Mouse (Mus musculus): ENCODE measurements at regions not wholly inside any gene's neighbourhood (a gene's known extent, or its start where the extent isn't known, plus 50 kb on each side); places are given as distances from the start of the nearest gene placed in this dataset.
"Not testable (repeated sequence)": the region's sequence is repeated elsewhere in the genome, so short reads cannot be mapped to it uniquely, and the experiment has no call there.

DNA sequence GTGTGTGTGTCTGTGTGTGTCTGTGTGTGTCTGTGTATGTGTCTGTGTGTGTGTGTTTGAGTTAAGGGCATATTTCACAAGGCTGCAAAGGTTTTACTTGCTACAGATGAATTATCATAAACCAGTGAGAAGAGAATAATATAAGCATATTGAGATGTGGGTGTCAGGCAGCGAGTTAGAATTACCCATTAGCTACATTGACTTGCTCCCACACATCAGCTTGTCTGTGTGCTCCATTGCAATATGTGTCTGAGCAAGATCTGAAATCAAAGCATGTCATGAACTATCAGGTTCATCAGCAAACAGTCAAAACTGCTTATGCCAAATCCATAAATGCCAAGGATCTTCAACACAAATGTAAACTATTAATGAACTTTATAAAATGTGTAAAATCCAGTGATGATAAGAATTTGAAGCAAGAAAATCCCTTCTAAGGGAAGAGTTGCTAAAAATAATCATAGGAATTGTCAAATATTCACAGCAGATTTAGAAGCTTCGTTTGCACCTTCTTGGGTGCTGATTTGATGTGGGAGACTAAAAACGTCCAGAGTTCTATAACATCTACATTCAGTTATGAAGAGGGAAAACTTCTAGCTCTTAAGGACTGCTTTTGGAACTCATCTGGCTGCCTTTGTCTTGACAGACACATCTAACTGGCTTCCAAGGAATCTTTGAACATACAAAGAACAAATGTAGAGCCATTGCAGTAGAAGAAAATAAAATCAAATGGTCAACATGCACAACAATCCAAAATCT, 361.7 kb upstream of the Lrrn1 start:
- ATAC-seq (ENCODE audit: low FRiP score, low read depth) (no peak), DNase-seq (ENCODE audit: low spot score) (no peak)
- Histone ChIP-seq H3K36me3 (ENCODE audit: control insufficient read depth, insufficient read depth, low read length) (no peaks in the 10 kb centered on the region), H3K27ac (replicated peaks; ENCODE audit: low read depth, low read length) (no peak overlapping the region), H3K4me2 (replicated peaks; ENCODE audit: low read depth, low read length, severe bottlenecking) (no peak overlapping the region), H3K27me3 (ENCODE audit: control insufficient read depth, insufficient read depth, low read length) (no peaks in the 10 kb centered on the region), H3K4me1 (ENCODE audit: control insufficient read depth, insufficient read depth, low read length) (no peaks in the 10 kb centered on the region), H3K9ac (ENCODE audit: low read depth, low read length, severe bottlenecking) (no peak overlapping the region), H3K9me3 (ENCODE audit: control insufficient read depth, low read length) (no peaks in the 10 kb centered on the region), H3K4me3 (replicated peaks; ENCODE audit: low read length) (no peak overlapping the region)
- TF ChIP-seq POLR2A (IDR thresholded peaks at IDR 0.05; ENCODE audit: borderline replicate concordance, extremely low read depth, insufficient read depth, insufficient read length) = no peak
- 60% methylated on average over 3 of the region's 3 CpGs for WGBS

DNA sequence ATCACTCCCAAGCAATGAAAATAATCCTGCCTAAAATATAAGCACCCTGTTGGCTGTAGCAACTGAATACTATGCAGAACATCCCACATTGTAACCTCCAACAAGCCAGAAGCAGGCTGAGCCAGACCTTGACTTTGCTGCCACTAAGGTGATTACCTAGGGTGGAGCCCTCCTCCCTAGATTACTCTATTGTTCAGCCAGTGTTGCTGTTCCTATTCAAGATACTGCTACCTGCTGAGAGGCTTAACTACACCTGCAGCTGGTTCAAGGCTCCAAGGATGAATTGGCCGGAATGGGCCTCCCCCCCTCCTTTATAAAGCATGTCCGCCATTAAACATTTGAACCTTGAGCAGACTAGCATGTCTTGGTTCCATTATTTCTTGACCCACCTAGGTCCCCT, 311.3 kb upstream of the Lrrn1 start:
- Histone ChIP-seq H3K4me3 (replicated peaks; ENCODE audit: low read length) (no peak overlapping the region), H3K36me3 (ENCODE audit: control insufficient read depth, insufficient read depth, low read length) (no peaks in the 10 kb centered on the region), H3K9ac (ENCODE audit: low read depth, low read length, severe bottlenecking) (no peak overlapping the region), H3K4me1 (ENCODE audit: control insufficient read depth, insufficient read depth, low read length) (no peaks in the 10 kb centered on the region), H3K9me3 (ENCODE audit: control insufficient read depth, low read length) (no peaks in the 10 kb centered on the region), H3K27me3 (ENCODE audit: control insufficient read depth, insufficient read depth, low read length) (no peaks in the 10 kb centered on the region), H3K4me2 (replicated peaks; ENCODE audit: low read depth, low read length, severe bottlenecking) (no peak overlapping the region), H3K27ac (replicated peaks; ENCODE audit: low read depth, low read length) (no peak overlapping the region)
- no peak for TF ChIP-seq POLR2A (IDR thresholded peaks at IDR 0.05; ENCODE audit: borderline replicate concordance, extremely low read depth, insufficient read depth, insufficient read length)
- ATAC-seq (ENCODE audit: low FRiP score, low read depth) (no peak), DNase-seq (ENCODE audit: low spot score) (no peak)
- 80% methylated on average over 2 of the region's 2 CpGs for WGBS

DNA sequence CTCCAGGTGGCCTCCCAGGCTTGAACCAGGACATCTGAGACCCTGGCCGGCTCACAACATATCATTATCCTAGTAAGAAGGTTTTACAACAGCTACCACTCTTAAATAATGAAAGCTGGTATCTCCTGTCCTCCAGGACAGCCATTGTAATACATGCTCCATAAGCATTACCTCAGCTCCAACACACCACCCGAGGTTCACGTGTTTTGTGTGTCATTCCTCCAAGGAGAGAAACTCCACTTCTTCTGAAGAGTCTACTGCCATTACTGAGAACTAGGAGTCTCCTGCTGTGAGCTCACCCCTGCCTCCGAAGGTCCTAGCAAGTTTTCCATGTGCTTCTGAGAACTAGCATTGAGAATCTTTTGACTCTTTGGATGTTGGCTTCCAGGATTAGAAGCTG, 310.8 kb upstream of the Lrrn1 start:
- DNase-seq (ENCODE audit: low spot score) (no peak), ATAC-seq (ENCODE audit: low FRiP score, low read depth) (no peak)
- H3K9me3 ChIP-seq (ENCODE audit: control insufficient read depth, low read length) = no peaks in the 10 kb centered on the region
- TF ChIP-seq POLR2A (IDR thresholded peaks at IDR 0.05; ENCODE audit: borderline replicate concordance, extremely low read depth, insufficient read depth, insufficient read length) = no peak
- H3K4me3 ChIP-seq (replicated peaks; ENCODE audit: low read length) = no peak overlapping the region
- H3K36me3 ChIP-seq (ENCODE audit: control insufficient read depth, insufficient read depth, low read length) = no peaks in the 10 kb centered on the region
- H3K4me1 ChIP-seq (ENCODE audit: control insufficient read depth, insufficient read depth, low read length) = no peaks in the 10 kb centered on the region
- no peak overlapping the region for H3K9ac ChIP-seq (ENCODE audit: low read depth, low read length, severe bottlenecking)
- no peak overlapping the region for H3K4me2 ChIP-seq (replicated peaks; ENCODE audit: low read depth, low read length, severe bottlenecking)
- WGBS = 73% methylated on average over 4 of the region's 4 CpGs
- H3K27me3 ChIP-seq (ENCODE audit: control insufficient read depth, insufficient read depth, low read length) = no peaks in the 10 kb centered on the region
- no peak overlapping the region for H3K27ac ChIP-seq (replicated peaks; ENCODE audit: low read depth, low read length)

DNA sequence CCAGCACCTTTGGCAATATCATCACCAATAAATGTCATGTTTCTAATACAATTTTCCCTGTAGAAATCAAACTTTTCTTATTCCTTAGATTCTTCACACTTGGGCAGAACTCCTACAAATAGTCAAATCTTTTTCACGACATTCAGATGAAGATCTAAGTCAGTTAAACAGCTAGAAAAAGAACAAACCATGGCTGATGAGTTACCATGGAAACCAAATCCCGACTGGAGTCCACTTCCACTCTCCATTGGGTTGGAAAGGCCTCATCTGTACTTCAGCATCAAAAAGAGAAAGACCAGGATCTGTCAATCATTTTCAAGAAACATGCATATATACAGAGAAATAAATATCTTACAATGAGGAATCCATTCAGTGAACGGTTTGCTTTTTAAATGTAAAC, 307.0 kb upstream of the Lrrn1 start:
- no peaks in the 10 kb centered on the region for H3K4me1 ChIP-seq (ENCODE audit: control insufficient read depth, insufficient read depth, low read length)
- no peak for DNase-seq (ENCODE audit: low spot score)
- H3K9ac ChIP-seq (ENCODE audit: low read depth, low read length, severe bottlenecking) = no peak overlapping the region
- no peaks in the 10 kb centered on the region for H3K27me3 ChIP-seq (ENCODE audit: control insufficient read depth, insufficient read depth, low read length)
- H3K9me3 ChIP-seq (ENCODE audit: control insufficient read depth, low read length) = no peaks in the 10 kb centered on the region
- no peak overlapping the region for H3K4me2 ChIP-seq (replicated peaks; ENCODE audit: low read depth, low read length, severe bottlenecking)
- H3K4me3 ChIP-seq (replicated peaks; ENCODE audit: low read length) = no peak overlapping the region
- no peak overlapping the region for H3K27ac ChIP-seq (replicated peaks; ENCODE audit: low read depth, low read length)
- WGBS = 62% methylated on average over 3 of the region's 3 CpGs
- ATAC-seq (ENCODE audit: low FRiP score, low read depth) = no peak
- H3K36me3 ChIP-seq (ENCODE audit: control insufficient read depth, insufficient read depth, low read length) = no peaks in the 10 kb centered on the region
- no peak for TF ChIP-seq POLR2A (IDR thresholded peaks at IDR 0.05; ENCODE audit: borderline replicate concordance, extremely low read depth, insufficient read depth, insufficient read length)

DNA sequence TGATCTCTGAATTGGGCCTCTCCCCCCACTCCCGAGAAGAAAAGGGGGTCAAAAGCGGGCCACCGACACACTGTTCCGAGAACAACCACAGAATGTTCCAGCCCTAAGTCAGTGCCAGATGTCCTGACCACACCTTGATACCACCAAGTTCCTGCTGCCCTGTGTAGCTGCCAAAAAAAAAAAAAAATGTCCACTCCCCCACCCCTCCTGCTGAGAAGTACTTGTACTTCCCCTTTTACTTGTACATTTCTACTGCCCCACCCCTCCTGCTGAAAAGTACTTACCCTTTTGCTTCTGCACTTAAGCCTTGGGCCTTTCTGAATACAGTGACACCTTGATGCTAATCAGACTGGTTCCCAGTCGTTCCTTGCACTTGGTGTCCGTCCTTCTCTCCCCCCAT, 299.7 kb upstream of the Lrrn1 start:
- not testable (repeated sequence) for H3K4me1 ChIP-seq (ENCODE audit: control insufficient read depth, insufficient read depth, low read length); H3K27ac ChIP-seq (replicated peaks; ENCODE audit: low read depth, low read length); H3K4me2 ChIP-seq (replicated peaks; ENCODE audit: low read depth, low read length, severe bottlenecking); H3K9me3 ChIP-seq (ENCODE audit: control insufficient read depth, low read length); H3K9ac ChIP-seq (ENCODE audit: low read depth, low read length, severe bottlenecking); H3K36me3 ChIP-seq (ENCODE audit: control insufficient read depth, insufficient read depth, low read length); H3K4me3 ChIP-seq (replicated peaks; ENCODE audit: low read length); H3K27me3 ChIP-seq (ENCODE audit: control insufficient read depth, insufficient read depth, low read length); DNase-seq (ENCODE audit: low spot score); ATAC-seq (ENCODE audit: low FRiP score, low read depth)
- WGBS = 82% methylated on average over 6 of the region's 6 CpGs

DNA sequence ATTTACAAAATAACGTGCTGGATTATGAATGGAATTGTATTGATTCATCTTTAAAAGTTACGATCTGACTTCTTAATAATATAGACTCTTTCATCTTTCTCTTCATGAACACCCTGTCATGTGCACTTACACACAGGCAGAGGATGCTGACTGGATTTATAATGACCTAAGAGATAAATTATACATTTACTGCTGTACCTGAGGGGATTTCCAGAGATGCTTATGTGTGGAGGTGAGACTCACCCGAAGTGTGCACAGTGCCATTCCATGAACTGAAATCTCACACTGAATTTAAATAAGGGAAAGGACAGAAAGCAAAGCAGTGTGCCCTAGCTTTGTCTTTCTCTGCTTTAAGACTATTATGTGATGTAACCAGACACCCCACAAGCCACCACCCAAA, 291.9 kb upstream of the Lrrn1 start:
- no peaks in the 10 kb centered on the region for H3K9me3 ChIP-seq (ENCODE audit: control insufficient read depth, low read length)
- WGBS = 78% methylated on average over 3 of the region's 3 CpGs
- DNase-seq (ENCODE audit: low spot score) = no peak
- no peaks in the 10 kb centered on the region for H3K4me1 ChIP-seq (ENCODE audit: control insufficient read depth, insufficient read depth, low read length)
- no peak for TF ChIP-seq POLR2A (IDR thresholded peaks at IDR 0.05; ENCODE audit: borderline replicate concordance, extremely low read depth, insufficient read depth, insufficient read length)
- H3K36me3 ChIP-seq (ENCODE audit: control insufficient read depth, insufficient read depth, low read length) = no peaks in the 10 kb centered on the region
- no peak for ATAC-seq (ENCODE audit: low FRiP score, low read depth)
- H3K27ac ChIP-seq (replicated peaks; ENCODE audit: low read depth, low read length) = no peak overlapping the region
- H3K9ac ChIP-seq (ENCODE audit: low read depth, low read length, severe bottlenecking) = no peak overlapping the region
- no peaks in the 10 kb centered on the region for H3K27me3 ChIP-seq (ENCODE audit: control insufficient read depth, insufficient read depth, low read length)
- H3K4me2 ChIP-seq (replicated peaks; ENCODE audit: low read depth, low read length, severe bottlenecking) = no peak overlapping the region
- H3K4me3 ChIP-seq (replicated peaks; ENCODE audit: low read length) = no peak overlapping the region
